Mouse (Mus musculus): ENCODE data around the gene AI661453.

Gene AI661453

DNA sequence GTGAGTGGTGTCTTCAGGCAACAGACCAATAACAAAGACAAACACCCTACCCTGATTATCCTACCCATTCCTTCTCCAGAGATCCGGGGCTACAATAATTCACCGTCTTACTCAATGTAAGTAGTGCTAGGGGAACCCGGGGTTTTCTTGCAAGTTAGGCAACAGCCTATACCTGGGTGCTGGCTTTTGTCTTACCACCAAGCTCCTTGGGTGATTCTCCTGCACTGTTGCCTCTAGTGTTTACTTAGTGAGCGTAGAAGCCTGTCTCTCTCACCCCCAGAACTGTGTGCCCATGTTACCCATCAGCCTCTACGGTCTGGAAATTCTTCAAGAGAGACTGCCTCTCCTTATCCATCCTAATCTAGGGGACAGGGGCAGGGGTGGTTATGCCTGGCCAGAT, 67.8 kb downstream of the AI661453 start:
- no peak for DNase-seq

DNA sequence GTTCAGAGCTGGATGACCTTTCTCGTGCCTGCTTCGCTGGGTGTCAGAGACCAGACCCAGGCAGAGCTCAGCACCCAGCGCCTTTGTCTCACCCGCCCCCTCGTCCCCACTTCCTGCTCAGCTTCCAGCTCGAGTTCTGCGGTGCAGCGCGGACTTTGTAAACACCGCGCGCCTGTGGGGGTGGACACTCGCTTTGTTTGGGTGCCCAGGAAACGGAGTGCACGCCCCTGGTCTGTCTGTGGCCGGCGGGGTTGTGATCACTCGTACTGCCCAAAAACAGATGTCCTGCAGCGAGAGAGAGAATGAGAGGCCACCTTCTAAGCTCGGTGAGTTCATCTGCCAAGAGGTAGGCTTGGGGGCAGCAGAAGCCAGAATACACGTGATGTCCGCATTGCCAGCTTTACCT, 68.5 kb downstream of the AI661453 start, which contains the start of gene Ccnd3:
TSS of gene Ccnd3 (plus strand) at position 111 of the 406 bp plus-strand sequence.
- peak in 1 of 2 experiments; percentile 35 for DNase-seq

DNA sequence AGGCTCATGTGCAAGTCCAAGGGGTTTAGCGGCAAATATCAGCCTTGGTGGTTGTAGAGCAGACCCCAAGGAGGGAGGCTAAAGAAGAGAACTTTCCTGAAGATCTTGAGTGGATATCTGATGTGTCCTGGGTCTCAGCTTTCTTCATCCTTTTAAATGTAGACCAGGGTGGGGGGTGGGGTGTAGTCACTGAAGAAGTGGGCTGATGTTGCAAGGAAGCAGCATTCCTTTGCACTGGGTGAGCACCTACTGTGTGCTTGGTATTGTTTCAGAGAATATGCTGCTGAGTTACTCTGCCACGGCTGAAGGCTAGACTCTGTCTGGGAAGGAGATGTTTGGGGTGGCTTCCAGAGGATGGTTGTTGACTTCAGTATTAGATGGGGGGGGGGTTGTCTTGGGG, 69.2 kb downstream of the AI661453 start:
- DNase-seq = no peak

DNA sequence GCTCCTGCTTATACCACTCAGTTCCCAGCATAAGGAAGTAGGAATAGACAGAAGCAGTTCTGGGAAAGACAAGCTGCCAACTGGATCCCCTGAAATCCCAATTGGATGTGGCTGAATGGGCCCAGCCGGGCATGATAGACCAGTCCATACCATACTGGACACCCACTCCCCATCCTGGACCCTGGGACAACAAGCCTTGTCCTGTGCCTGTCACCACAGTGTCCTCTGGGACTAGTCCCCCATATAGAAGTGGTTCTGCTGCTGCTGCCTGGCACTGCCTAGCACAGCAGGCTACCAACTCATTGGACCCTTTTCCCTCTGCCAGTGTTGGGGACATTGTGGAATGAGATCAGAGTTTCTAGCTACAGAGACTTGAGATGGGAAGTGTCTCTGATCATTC, 69.6 kb downstream of the AI661453 start:
- DNase-seq = no peak

DNA sequence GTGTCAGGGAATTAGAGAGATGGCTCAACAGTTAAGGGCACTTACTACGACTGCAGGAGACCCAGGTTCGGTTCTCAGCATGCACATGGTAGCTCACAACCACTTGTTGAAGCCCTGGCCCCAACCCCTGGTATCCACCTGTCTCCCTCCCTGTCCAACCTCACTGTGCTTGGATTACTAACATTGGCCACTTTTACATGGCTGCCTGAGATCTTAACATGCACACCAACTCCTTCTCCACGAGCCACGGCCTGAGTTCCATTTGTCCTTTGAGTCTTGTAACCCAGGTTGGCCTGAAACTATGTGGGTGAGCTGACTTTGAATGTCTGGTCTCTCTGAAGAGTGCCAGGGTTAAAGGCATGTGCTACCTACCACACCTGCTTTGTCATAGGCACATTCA, 70.3 kb downstream of the AI661453 start:
- no peak for DNase-seq

DNA sequence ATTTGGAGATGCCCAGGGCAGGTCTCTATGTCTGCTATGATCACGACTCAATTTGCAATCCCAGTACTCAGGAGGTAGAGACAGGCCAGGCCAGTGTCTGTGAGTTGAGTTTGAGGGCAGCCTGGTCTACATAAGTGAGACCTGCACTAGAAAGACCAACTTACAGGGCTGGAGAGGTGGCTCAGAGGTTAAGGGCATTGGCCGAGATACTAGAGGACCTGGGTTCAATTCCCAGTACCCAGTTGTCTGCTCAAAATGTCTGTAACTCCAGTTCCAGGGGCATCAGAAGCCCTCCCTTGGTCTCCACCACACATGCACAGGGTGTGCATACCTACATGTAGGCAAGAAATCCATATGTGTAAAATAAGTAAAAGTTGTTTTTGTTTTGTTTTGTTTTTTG, 71.1 kb downstream of the AI661453 start:
- DNase-seq = no peak

DNA sequence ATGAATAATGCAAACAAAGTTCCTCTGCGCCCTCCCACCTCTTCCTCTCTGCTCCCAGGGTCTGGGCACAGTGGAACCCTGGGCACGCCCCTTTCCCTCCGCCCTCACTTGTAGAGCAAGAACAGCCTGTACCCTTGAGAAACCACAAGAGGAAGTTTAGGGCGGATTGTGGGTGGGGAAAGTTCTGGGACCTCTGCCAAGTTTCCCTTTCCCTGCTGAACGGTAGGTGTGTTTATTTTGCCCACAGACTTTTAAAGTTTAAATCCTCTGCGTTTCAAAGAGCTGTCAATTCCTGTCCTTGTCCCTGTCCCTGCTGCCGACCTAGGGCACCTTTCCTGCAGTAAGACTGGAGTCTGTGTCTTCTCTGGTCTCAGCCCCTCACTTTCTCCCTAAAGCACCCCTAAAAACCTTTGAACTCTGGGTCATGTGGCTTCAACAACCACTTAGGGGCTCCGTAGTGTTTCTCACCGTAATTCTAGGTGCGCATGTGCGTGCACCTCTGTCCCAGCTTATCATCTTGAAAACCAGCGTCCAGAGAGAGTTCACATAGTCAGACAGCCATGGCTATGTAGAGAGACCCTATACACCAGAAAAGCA, 71.7 kb downstream of the AI661453 start:
- DNase-seq = peak in 1 of 2 experiments; percentile 58

DNA sequence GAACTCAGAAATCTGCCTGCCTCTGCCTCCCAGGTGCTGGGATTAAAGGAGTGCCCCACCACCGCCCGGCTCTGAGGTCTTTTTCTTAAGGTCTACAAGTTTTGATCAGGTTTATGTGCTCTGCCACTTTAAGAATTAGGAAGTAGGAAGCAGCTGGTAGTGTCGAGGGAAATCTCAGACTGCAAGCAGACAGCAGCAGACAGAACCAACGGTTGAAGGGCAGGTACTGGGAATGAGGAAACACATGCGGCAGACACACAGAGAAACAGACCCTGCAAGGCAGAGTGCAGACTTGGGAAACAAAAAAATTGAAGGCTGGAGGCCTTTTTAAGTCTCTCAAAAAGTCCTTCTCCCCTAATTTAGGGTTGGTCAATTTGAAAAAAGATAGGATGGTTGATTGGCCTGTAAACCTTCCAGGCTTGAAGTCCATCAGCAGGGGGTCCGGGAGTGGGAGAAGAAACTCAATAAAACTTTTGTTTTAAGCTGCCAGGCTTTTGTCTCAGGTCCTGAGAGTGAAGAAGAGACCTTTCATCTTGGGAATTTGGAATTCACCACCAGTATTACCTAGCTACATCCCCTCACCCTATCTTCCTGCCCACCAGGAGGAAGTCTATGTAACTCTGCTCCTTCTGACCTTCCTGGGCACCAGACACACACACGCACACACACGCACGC, 72.8 kb downstream of the AI661453 start:
- DNase-seq = no peak

DNA sequence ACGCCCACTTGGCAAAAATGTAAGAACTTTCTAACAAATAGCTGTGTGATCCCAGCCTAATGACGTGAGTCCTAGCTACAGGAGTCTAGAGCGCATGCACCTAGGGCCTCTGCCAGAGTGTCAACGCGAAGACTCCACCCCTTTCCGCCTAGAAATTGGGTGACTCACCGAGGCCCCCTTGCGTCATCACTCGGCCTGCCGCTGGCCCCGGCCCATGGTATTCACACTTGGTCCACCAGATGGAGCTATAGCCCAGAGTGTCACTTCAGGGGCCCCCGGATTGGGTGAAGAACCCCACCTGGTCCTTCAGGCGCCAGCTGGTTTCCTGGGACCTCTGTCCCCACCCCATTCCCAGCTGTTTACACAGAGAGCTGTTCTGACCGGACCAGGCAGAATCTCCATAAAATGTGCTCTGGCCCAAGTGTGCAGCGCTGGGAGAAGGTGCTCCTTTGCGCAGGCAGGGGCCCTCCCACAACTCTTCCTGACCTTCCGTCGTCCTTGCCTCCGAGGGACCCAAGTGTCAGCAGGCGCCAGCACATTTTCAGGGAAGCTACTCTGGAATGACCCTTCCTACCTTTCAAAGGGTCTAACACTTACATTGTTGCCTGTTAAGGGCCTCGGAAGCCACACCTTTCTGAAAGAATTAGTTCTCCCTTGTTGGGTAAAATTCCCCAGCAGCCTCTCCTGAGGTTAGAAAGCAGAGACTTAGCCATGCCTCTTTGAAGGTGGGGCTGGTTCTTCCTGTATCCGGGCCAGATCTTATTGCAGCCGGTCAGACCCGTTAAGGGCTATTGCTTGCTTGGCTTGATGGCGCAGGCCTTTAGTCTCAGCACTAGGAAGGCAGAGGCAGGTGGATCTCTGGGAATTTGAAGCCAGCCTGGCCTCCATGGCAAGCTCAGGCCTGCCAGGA, 75.0 kb downstream of the AI661453 start:
- peak; percentile 92 to 95 for DNase-seq

DNA sequence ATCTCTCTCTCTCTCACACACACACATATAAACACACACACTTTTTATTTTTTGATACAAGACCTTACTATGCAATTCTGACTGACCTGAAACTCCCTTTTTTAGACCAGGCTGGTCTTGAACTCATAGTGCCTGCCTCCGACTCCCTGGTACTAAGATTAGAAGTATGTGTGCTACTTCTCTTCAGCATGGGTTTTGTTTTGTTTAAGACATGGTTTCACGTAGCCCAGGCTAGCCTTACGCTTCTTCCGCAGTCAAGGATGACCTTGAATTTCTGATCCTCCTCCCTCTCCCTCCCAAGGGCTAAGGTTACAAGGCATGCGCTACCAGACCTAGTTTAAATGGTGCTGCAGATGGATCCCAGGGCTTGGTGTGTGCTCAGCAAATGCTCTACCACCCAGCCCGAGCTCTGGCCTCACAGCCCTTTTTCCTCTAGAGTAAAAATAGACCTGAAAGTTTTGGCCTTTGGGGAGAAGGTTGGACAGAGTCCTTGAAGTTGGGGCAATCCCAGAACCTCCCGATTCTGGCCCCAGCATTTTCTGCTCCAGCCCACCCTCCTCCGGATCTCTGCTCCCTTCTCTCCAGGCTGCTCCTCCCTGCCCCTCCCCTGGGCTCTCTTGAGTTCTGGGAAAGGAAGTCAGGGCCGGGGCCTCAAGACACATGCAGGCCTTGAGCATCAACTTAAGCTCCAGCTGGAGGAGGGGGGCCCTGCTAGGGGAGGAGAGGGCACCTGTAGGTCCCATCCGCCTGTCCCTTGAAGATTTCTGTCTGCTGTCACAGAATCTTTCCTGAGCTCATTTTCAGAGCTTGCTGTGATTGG, 76.8 kb downstream of the AI661453 start:
- DNase-seq = no peak

DNA sequence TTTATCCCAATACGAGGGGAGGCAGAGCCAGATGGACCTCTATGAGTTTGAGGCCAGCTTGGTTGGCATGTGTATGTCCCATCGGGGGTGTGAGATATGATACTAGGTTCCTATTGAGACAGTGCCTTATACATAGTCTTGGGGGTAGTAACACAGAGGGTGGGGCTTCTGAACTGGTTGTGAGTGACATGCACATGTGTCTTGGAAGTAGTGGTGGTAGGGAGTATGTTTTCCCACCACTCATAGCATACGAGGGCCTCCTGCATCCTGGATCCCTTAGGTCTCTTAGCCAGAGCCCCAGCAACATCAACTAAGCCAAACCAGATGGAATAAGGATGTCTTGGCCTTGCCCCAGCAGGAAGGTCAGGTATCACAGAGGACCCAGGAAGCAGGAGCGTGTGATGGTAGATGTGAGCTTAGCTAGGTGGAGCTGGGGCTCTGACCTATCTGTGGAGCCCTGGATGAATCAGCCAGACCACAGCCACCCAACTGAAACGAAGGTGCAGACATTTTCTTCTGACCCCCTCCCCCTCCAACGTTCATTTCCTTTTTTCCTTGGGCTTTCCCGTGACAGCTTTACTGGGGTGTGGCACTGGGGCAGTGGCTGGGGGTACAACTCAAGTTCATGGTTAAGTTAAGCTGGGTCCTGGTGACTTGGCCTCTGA, 78.9 kb downstream of the AI661453 start:
- DNase-seq = no peak

DNA sequence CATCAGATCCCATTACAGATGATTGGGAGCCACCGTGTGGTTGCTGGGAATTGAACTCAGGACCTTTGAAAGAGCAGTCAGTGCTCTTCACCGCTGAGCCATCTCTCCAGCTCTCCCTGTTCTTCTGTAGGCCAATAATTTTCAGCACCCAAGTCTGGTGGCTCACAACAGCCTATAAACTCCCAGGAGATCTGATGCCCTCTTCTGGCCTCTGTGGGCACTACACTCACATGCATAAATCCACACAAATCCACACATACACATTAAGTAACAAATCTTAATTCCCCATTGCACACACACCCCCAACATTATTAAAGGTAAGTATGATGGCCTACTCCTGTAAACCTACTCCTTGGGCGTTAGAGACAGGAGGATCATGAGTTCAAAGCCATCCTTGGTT, 79.8 kb downstream of the AI661453 start:
- DNase-seq = no peak

DNA sequence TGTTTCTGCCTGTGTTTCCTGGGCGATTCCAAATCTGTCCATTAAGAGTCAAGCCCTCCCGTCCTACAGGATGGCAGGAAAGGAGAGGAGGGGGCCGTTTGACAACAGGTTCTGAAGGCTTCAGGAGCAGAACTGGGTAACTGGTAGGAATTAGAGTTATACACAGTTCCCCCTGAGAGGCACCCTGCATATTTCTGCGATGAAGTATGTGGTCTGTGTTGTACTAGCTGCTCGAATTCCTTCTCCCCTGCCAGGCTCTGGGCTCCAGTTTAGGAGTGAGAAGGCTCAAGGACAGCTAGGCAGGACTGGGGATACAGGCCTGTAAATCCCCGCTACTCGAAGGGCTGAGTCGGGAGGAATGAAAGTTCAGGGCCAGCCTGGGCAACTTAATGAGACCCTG, 81.8 kb downstream of the AI661453 start:
- no peak for DNase-seq
